Mouse (Mus musculus) ES-Bruce4 (cell line): ENCODE results near the gene Slc1a4. TPM values are rescaled to one million over a fixed set of nuclear protein-coding genes. Genes with fewer than 3 reads are reported as not detected.
A peak's percentile ranks its signal among the peaks of the same experiment; 100 is the strongest.

Experiments used
- H3K27ac ChIP-seq: 2 replicates; pipeline ENCODE4 v1.5.1; 2012; ENCODE audit warnings: low read length, inconsistent platforms; ENCODE audit not compliant: insufficient read depth
- H3K27me3 ChIP-seq: 2 replicates; pipeline ENCODE4 v1.6.1; 2012; ENCODE audit warnings: mild to moderate bottlenecking, low read length, inconsistent platforms; ENCODE audit not compliant: control insufficient read depth, poor library complexity, insufficient read depth, severe bottlenecking
- H3K36me3 ChIP-seq: 2 replicates; pipeline ENCODE4 v1.6.1; 2012; ENCODE audit warnings: inconsistent platforms, mild to moderate bottlenecking, low read length, moderate library complexity; ENCODE audit not compliant: control insufficient read depth, poor library complexity, insufficient read depth, severe bottlenecking
- H3K4me1 ChIP-seq: one replicate; pipeline ENCODE4 v1.8.1; 2011; ENCODE audit warnings: low read length; ENCODE audit not compliant: control insufficient read depth, insufficient read depth
- H3K4me3 ChIP-seq: 2 replicates; pipeline ENCODE4 v1.5.1; 2011; ENCODE audit warnings: low read depth, mild to moderate bottlenecking, low read length
- H3K9ac ChIP-seq: 2 replicates; pipeline ENCODE4 v1.6.1; 2012; ENCODE audit warnings: low read depth, mild to moderate bottlenecking, inconsistent platforms; ENCODE audit not compliant: poor library complexity, severe bottlenecking
- H3K9me3 ChIP-seq: replicated peaks from 2 replicates; pipeline ENCODE4 v1.6.1; 2012; ENCODE audit warnings: mild to moderate bottlenecking, low read length, inconsistent platforms; ENCODE audit not compliant: control insufficient read depth, poor library complexity, insufficient read depth, severe bottlenecking
- CTCF ChIP-seq: IDR thresholded peaks from one replicate; pipeline ENCODE4 v1.8.1; 2011; ENCODE audit warnings: low read depth, low read length
- EP300 ChIP-seq: IDR thresholded peaks from 2 replicates; pipeline ENCODE4 v1.6.1; 2011; ENCODE audit warnings: low read depth, low read length; ENCODE audit not compliant: insufficient read depth
- POLR2A ChIP-seq: IDR thresholded peaks from one replicate; pipeline ENCODE4 v1.8.1; 2011; ENCODE audit warnings: low read length; ENCODE audit not compliant: insufficient read depth
- polyA plus RNA-seq: library from polyadenylated mRNA; stranded (reverse); fragments of >200 nt; gene quantifications from 2 replicates; pipeline ENCODE4 v1.2.4, GENCODE M21; 2011; ENCODE audit warnings: low read depth; ENCODE audit not compliant: missing spikeins, insufficient read depth, insufficient read length

The Slc1a4 gene
- polyA plus RNA-seq, 1 experiment, result 20.2 TPM

DNA sequence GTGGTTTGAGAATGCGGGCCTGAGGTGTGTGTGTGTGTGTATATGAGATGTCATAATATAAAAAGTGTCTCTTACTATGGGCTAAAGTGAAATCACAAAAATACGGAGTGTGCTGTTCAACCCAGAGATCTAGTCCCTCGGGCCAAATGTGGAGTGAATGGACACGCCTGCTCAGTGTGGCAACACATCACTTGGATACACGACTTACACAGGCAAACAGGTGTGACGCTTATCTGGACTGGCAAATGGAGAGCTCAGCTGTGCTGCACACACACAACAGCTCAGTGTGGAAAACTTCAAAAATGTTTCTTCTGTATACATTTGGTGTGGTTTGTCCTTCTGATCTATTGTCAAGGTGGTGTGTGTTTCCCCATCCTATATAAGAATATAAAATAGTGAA is 3.7 kb downstream of the Slc1a4 start:
- Histone ChIP-seq H3K36me3 (no peaks in the 10 kb centered on the region), H3K9me3 (no peaks in the 10 kb centered on the region), H3K4me1 (peaks cover 2% of the 10 kb centered on the region), H3K9ac (no peak overlapping the region), H3K27ac (no peak overlapping the region), H3K27me3 (no peaks in the 10 kb centered on the region), H3K4me3 (no peak overlapping the region)
- no peak for TF ChIP-seq EP300
- TF ChIP-seq POLR2A, result no peak
- TF ChIP-seq CTCF, result no peak

DNA sequence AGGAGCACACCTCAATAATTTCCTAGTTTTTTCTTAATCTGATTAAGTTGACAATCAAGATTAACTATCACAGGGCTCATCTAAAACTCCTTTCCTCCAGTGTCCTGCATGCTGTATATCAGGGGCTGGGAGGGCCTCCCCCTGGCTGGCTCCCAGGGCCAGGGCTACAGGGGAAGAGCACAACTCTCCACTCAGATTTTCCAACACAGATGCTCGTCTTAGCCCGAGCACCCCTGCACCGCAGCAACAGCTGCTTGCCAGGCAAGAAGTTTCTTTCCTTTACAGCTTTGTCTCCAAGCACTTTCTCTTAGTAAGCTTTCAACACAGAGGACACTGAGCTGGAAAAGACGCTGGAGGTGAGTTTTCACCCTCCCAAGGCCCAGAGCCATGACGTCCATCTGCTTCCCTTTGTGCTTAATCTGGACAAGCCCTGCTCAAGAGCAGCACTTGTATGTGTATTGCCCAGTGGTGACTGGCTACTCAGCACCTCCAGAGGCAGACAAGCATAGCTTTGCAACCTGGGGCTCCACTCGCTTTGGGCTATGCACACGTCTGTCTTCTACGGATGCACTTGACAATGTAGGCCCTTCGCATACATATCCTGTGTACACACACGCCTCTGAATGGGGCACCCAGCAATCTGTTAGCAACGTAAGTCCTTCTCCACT is 6.1 kb downstream of the Slc1a4 start:
- H3K27me3 ChIP-seq, result no peaks in the 10 kb centered on the region
- H3K4me3 ChIP-seq, result no peak overlapping the region
- no peaks in the 10 kb centered on the region for H3K36me3 ChIP-seq
- no peak overlapping the region for H3K27ac ChIP-seq
- TF ChIP-seq POLR2A (no peak), EP300 (no peak), CTCF (no peak)
- peaks cover 6% of the 10 kb centered on the region for H3K4me1 ChIP-seq
- H3K9ac ChIP-seq, result no peak overlapping the region
- H3K9me3 ChIP-seq, result no peaks in the 10 kb centered on the region

DNA sequence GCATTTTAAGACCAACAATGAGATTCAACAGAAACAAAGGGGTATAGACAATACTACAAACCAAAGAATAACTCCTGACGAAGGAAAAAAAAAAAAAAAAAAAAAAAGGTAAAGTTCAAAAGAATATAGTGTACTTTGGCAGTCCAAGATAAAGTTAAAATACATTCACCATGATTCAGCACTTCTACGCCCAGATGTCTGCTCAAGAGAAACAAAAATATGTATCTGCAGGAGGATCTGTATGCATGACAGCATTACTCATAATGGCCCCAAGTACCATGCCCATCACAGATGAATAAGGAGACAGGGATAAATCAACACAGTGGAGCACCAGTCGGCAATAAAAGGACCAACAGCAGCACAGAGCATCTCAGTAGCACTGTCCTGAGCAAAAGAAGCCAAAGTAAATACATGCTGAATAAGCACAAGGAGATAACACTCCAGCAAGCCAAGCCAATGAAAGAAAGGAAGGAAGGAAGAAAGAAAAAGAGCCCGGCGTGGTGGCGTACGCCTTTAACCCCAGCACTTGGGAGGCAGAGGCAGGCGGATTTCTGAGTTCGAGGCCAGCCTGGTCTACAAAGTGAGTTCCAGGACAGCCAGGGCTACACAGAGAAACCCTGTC is 7.3 kb downstream of the Slc1a4 start:
- Histone ChIP-seq H3K9me3 (no peaks in the 10 kb centered on the region), H3K36me3 (no peaks in the 10 kb centered on the region), H3K4me3 (no peak overlapping the region), H3K9ac (no peak overlapping the region), H3K4me1 (peaks cover 8% of the 10 kb centered on the region), H3K27ac (no peak overlapping the region), H3K27me3 (no peaks in the 10 kb centered on the region)
- no peak for TF ChIP-seq CTCF
- no peak for TF ChIP-seq EP300
- no peak for TF ChIP-seq POLR2A

DNA sequence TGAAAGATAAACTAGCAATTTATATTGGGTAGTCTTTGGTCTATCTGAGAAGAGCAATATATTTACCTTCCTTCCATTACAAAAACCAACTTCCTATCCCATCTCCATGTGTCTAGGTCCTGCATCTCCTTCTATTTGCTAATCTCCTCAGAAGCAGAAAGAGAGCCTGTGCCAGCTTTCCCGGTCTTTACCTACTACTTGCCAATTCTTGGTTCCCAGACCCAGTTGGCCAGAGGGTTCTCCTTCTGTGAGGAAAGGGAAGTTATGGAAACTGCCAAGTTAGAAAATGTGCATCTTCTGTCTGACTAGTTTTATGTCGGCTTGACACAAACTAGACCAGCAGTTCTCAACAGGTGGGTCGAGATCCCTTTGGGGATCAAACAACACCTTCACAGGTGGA is 8.5 kb downstream of the Slc1a4 start:
- Histone ChIP-seq H3K9ac (no peak overlapping the region), H3K4me3 (no peak overlapping the region), H3K4me1 (peaks cover 10% of the 10 kb centered on the region), H3K27ac (no peak overlapping the region), H3K9me3 (no peaks in the 10 kb centered on the region), H3K27me3 (no peaks in the 10 kb centered on the region), H3K36me3 (no peaks in the 10 kb centered on the region)
- no peak for TF ChIP-seq POLR2A
- no peak for TF ChIP-seq CTCF

DNA sequence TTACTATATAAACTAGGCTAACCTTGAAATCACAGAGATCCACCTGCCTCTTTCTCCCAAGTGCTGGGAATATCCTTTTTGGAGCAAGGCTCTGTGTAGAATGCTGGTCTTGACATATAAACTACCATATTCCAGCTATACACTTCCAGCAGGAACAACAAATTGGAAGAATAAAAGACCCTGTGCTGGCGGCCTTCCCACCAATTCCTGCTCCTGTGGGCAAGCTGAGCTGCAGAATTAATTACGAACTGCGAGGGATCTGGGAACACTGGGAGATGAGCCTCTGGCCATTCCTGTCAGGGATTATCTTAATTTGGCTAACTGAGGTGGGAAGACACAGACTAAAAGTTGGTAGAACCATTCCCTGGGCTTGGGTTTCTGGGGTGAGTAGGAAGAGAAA is 10.1 kb downstream of the Slc1a4 start:
- TF ChIP-seq POLR2A, result no peak
- Histone ChIP-seq H3K9ac (no peak overlapping the region), H3K9me3 (no peaks in the 10 kb centered on the region), H3K27me3 (no peaks in the 10 kb centered on the region), H3K4me3 (no peak overlapping the region), H3K36me3 (no peaks in the 10 kb centered on the region; the same call in 1 of the 2 replicates), H3K27ac (no peak overlapping the region), H3K4me1 (peaks cover 10% of the 10 kb centered on the region)

DNA sequence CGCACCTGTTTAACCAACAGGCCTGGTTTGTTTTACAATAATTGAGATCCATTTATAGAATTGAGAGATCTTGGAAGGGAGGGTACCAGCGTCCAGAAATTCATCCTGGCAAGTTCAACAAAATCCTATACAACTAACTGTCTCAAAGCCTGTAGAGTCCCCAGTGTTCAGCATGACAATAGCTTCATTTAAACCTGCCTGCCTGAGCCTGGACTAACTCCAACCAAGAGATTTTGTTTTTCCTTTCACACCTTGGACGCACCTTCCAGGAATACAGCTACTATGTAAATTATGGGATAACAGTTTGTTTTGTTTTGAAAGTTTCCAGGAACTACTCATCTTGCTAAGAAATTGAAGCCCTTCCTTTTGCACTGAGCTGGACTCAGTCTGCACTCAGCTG is 11.9 kb downstream of the Slc1a4 start:
- peak overlapping the region; percentile 83 for H3K27ac ChIP-seq
- TF ChIP-seq CTCF (no peak), EP300 (0 out of 2 replicates have a peak, but pooled peaks have one; percentile 11)
- no peak overlapping the region for H3K9ac ChIP-seq
- H3K27me3 ChIP-seq, result no peaks in the 10 kb centered on the region
- H3K9me3 ChIP-seq, result no peaks in the 10 kb centered on the region
- no peak overlapping the region for H3K4me3 ChIP-seq
- peaks cover 3% of the 10 kb centered on the region; the same call in 1 of the 2 replicates for H3K36me3 ChIP-seq
- peaks cover 8% of the 10 kb centered on the region for H3K4me1 ChIP-seq
